Mouse (Mus musculus): ENCODE measurements at regions not wholly inside any gene's neighbourhood (a gene's known extent, or its start where the extent isn't known, plus 50 kb on each side); places are given as distances from the start of the nearest gene placed in this dataset.

- Histone ChIP-seq H3K36me3 (ENCODE audit: insufficient read depth, low read length) (no peaks in the 10 kb centered on the region), H3K9ac (replicated peaks; ENCODE audit: low read depth) (no peak overlapping the region), H3K4me2 (replicated peaks; ENCODE audit: low read depth, low read length) (no peak overlapping the region), H3K9me3 (ENCODE audit: low read length) (no peaks in the 10 kb centered on the region), H3K4me1 (ENCODE audit: insufficient read depth, low read depth, low read length) (no peaks in the 10 kb centered on the region), H3K27ac (ENCODE audit: low read length) (no peak overlapping the region), H3K27me3 (replicated peaks; ENCODE audit: insufficient read depth, low read length) (no peaks in the 10 kb centered on the region), H3K4me3 (ENCODE audit: low read depth, low read length) (no peak overlapping the region)
- TF ChIP-seq CTCF (IDR thresholded peaks at IDR 0.05) (no peak), EP300 (IDR thresholded peaks at IDR 0.05) (no peak; the same call in 1 of the 2 replicates)
- peak; percentile 23 for DNase-seq (ENCODE audit: low spot score)
- peak; percentile 43; the same call in 1 of the 2 replicates for ATAC-seq
- 69% methylated on average over 4 of the region's 4 CpGs for WGBS
These were observed 308.8 kb upstream of the Marcks start for GRCm38 (mm10) chr10:37447333-37448204.

- no peak for DNase-seq (ENCODE audit: low spot score)
- H3K27ac ChIP-seq (ENCODE audit: low read length) = no peak overlapping the region
- TF ChIP-seq EP300 (IDR thresholded peaks at IDR 0.05) = no peak
- TF ChIP-seq CTCF (IDR thresholded peaks at IDR 0.05) = no peak
- H3K4me2 ChIP-seq (replicated peaks; ENCODE audit: low read depth, low read length) = no peak overlapping the region
- H3K9ac ChIP-seq (replicated peaks; ENCODE audit: low read depth) = no peak overlapping the region
- 71% methylated on average over 4 of the region's 4 CpGs for WGBS
- no peak for ATAC-seq
- H3K9me3 ChIP-seq (ENCODE audit: low read length) = no peaks in the 10 kb centered on the region
- no peaks in the 10 kb centered on the region for H3K36me3 ChIP-seq (ENCODE audit: insufficient read depth, low read length)
- no peaks in the 10 kb centered on the region for H3K27me3 ChIP-seq (replicated peaks; ENCODE audit: insufficient read depth, low read length)
- no peak overlapping the region for H3K4me3 ChIP-seq (ENCODE audit: low read depth, low read length)
- no peaks in the 10 kb centered on the region for H3K4me1 ChIP-seq (ENCODE audit: insufficient read depth, low read depth, low read length)
These were observed 301.3 kb upstream of the Marcks start for GRCm38 (mm10) chr10:37439863-37440613.

- Histone ChIP-seq H3K9me3 (ENCODE audit: low read length) (no peaks in the 10 kb centered on the region), H3K27me3 (replicated peaks; ENCODE audit: insufficient read depth, low read length) (no peaks in the 10 kb centered on the region), H3K36me3 (ENCODE audit: insufficient read depth, low read length) (no peaks in the 10 kb centered on the region), H3K9ac (replicated peaks; ENCODE audit: low read depth) (no peak overlapping the region), H3K4me3 (ENCODE audit: low read depth, low read length) (no peak overlapping the region), H3K4me1 (ENCODE audit: insufficient read depth, low read depth, low read length) (no peaks in the 10 kb centered on the region), H3K4me2 (replicated peaks; ENCODE audit: low read depth, low read length) (no peak overlapping the region), H3K27ac (ENCODE audit: low read length) (no peak overlapping the region)
- WGBS = 59% methylated on average over 3 of the region's 3 CpGs
- ATAC-seq = no peak
- TF ChIP-seq CTCF (IDR thresholded peaks at IDR 0.05) = no peak
- TF ChIP-seq EP300 (IDR thresholded peaks at IDR 0.05) = no peak
- no peak for DNase-seq (ENCODE audit: low spot score)
These were observed 299.6 kb upstream of the Marcks start for GRCm38 (mm10) chr10:37438312-37438711.

- no peaks in the 10 kb centered on the region for H3K27me3 ChIP-seq (replicated peaks; ENCODE audit: insufficient read depth, low read length)
- no peak for DNase-seq (ENCODE audit: low spot score)
- no peak overlapping the region for H3K27ac ChIP-seq (ENCODE audit: low read length)
- no peaks in the 10 kb centered on the region for H3K36me3 ChIP-seq (ENCODE audit: insufficient read depth, low read length)
- no peak overlapping the region for H3K4me2 ChIP-seq (replicated peaks; ENCODE audit: low read depth, low read length)
- no peaks in the 10 kb centered on the region for H3K9me3 ChIP-seq (ENCODE audit: low read length)
- H3K4me1 ChIP-seq (ENCODE audit: insufficient read depth, low read depth, low read length) = no peaks in the 10 kb centered on the region
- ATAC-seq = no peak
- no peak overlapping the region for H3K9ac ChIP-seq (replicated peaks; ENCODE audit: low read depth)
- no peak overlapping the region for H3K4me3 ChIP-seq (ENCODE audit: low read depth, low read length)
- TF ChIP-seq EP300 (IDR thresholded peaks at IDR 0.05) = no peak
These were observed 298.1 kb upstream of the Marcks start for GRCm38 (mm10) chr10:37436849-37437248.

GRCm38 (mm10) chr10:37434229-37434628, 295.5 kb upstream of the Marcks start:
- Histone ChIP-seq H3K9me3 (ENCODE audit: low read length) (no peaks in the 10 kb centered on the region), H3K4me1 (ENCODE audit: insufficient read depth, low read depth, low read length) (no peaks in the 10 kb centered on the region), H3K27me3 (replicated peaks; ENCODE audit: insufficient read depth, low read length) (no peaks in the 10 kb centered on the region), H3K9ac (replicated peaks; ENCODE audit: low read depth) (no peak overlapping the region), H3K27ac (ENCODE audit: low read length) (no peak overlapping the region), H3K36me3 (ENCODE audit: insufficient read depth, low read length) (no peaks in the 10 kb centered on the region), H3K4me3 (ENCODE audit: low read depth, low read length) (no peak overlapping the region), H3K4me2 (replicated peaks; ENCODE audit: low read depth, low read length) (no peak overlapping the region)
- DNase-seq (ENCODE audit: low spot score) (no peak), ATAC-seq (no peak)
- TF ChIP-seq CTCF (IDR thresholded peaks at IDR 0.05) = no peak
- TF ChIP-seq EP300 (IDR thresholded peaks at IDR 0.05) = no peak
- 65% methylated on average over 5 of the region's 5 CpGs for WGBS

GRCm38 (mm10) chr10:37423047-37423446, 284.3 kb upstream of the Marcks start:
- no peaks in the 10 kb centered on the region; the same call in 1 of the 2 replicates for H3K4me1 ChIP-seq (ENCODE audit: insufficient read depth, low read depth, low read length)
- no peak for DNase-seq (ENCODE audit: low spot score)
- no peak for ATAC-seq
- no peak for TF ChIP-seq EP300 (IDR thresholded peaks at IDR 0.05)
- TF ChIP-seq CTCF (IDR thresholded peaks at IDR 0.05) = no peak
- no peaks in the 10 kb centered on the region for H3K27me3 ChIP-seq (replicated peaks; ENCODE audit: insufficient read depth, low read length)
- no peaks in the 10 kb centered on the region for H3K36me3 ChIP-seq (ENCODE audit: insufficient read depth, low read length)
- H3K27ac ChIP-seq (ENCODE audit: low read length) = no peak overlapping the region
- H3K4me3 ChIP-seq (ENCODE audit: low read depth, low read length) = no peak overlapping the region
- H3K4me2 ChIP-seq (replicated peaks; ENCODE audit: low read depth, low read length) = no peak overlapping the region
- H3K9ac ChIP-seq (replicated peaks; ENCODE audit: low read depth) = no peak overlapping the region
- WGBS = 14% methylated on average over 1 of the region's 1 CpGs
- H3K9me3 ChIP-seq (ENCODE audit: low read length) = no peaks in the 10 kb centered on the region
